Mouse (Mus musculus): ENCODE measurements at regions not wholly inside any gene's neighbourhood (a gene's known extent, or its start where the extent isn't known, plus 50 kb on each side); places are given as distances from the start of the nearest gene placed in this dataset.

DNA sequence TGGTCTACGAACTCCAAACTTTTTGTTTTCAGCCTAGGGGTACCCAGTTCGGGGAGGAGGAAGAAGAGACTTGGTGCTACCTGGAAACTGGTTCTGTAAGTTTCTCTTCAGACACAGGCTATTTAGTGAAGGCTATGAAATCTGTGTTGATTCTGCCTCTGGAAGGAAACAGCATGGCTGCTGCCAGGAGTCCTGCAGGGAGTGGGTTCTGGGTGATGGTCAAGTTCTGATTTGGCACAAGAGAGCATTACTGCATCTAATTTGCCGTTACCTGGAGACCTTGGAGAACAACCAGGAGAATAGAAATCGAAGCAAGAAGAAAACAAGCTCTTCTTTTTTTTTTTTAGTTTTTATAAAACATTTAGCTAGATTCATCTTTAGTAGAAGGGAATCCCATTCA lies 61.3 kb upstream of the Bnc1 start:
- TF ChIP-seq CTCF (IDR thresholded peaks at IDR 0.05; ENCODE audit: low read depth), result no peak
- no peak for TF ChIP-seq EP300 (optimal IDR thresholded peaks at IDR 0.05)

Data from stomach, postnatal 0 days (tissue).